Mouse (Mus musculus): Measurements from ENCODE around the gene Fzd9.

Gene Fzd9

GRCm38 (mm10) chr5:135251079-135251454, at the start of gene Fzd9:
Gene Fzd9 (minus strand): TSS chr5:135251230.
- DNase-seq (ENCODE audit: low spot score), result peak; percentile 85

GRCm38 (mm10) chr5:135292001-135292400, 41.0 kb upstream of the Fzd9 start:
- no peak for DNase-seq (ENCODE audit: low spot score)

- DNase-seq (ENCODE audit: low spot score), result no peak
Measured at GRCm38 (mm10) chr5:135291193-135291592, 40.2 kb upstream of the Fzd9 start.

- no peak for DNase-seq (ENCODE audit: low spot score)
Measured at GRCm38 (mm10) chr5:135290703-135291102, 39.7 kb upstream of the Fzd9 start.

GRCm38 (mm10) chr5:135286926-135287325, 35.9 kb upstream of the Fzd9 start:
- no peak for DNase-seq (ENCODE audit: low spot score)

GRCm38 (mm10) chr5:135286185-135286584, 35.2 kb upstream of the Fzd9 start:
- peak; percentile 76 for DNase-seq (ENCODE audit: low spot score)

- no peak for DNase-seq (ENCODE audit: low spot score)
Measured at GRCm38 (mm10) chr5:135285211-135285610, 34.2 kb upstream of the Fzd9 start.

GRCm38 (mm10) chr5:135280226-135280625, 29.2 kb upstream of the Fzd9 start:
- DNase-seq (ENCODE audit: low spot score), result no peak

GRCm38 (mm10) chr5:135276597-135276996, 25.6 kb upstream of the Fzd9 start:
- DNase-seq (ENCODE audit: low spot score), result no peak

- DNase-seq (ENCODE audit: low spot score), result no peak
Measured at GRCm38 (mm10) chr5:135274663-135275396, 23.8 kb upstream of the Fzd9 start.

- DNase-seq (ENCODE audit: low spot score), result no peak
Measured at GRCm38 (mm10) chr5:135271563-135272165, 20.6 kb upstream of the Fzd9 start.

GRCm38 (mm10) chr5:135270361-135270760, 19.3 kb upstream of the Fzd9 start:
- no peak for DNase-seq (ENCODE audit: low spot score)

GRCm38 (mm10) chr5:135269451-135269850, 18.4 kb upstream of the Fzd9 start:
- DNase-seq (ENCODE audit: low spot score), result no peak

GRCm38 (mm10) chr5:135264548-135264947, 13.5 kb upstream of the Fzd9 start:
- no peak for DNase-seq (ENCODE audit: low spot score)

- peak; percentile 43 for DNase-seq (ENCODE audit: low spot score)
Measured at GRCm38 (mm10) chr5:135263866-135264503, 13.0 kb upstream of the Fzd9 start.

- DNase-seq (ENCODE audit: low spot score), result no peak
Measured at GRCm38 (mm10) chr5:135258280-135259150, 7.5 kb upstream of the Fzd9 start.

GRCm38 (mm10) chr5:135257559-135257958, 6.5 kb upstream of the Fzd9 start:
- DNase-seq (ENCODE audit: low spot score), result no peak

- no peak for DNase-seq (ENCODE audit: low spot score)
Measured at GRCm38 (mm10) chr5:135256166-135256565, 5.1 kb upstream of the Fzd9 start.

- DNase-seq (ENCODE audit: low spot score), result no peak
Measured at GRCm38 (mm10) chr5:135253741-135254401, 2.8 kb upstream of the Fzd9 start.

GRCm38 (mm10) chr5:135250186-135251078, 598 bp downstream of the Fzd9 start:
- DNase-seq (ENCODE audit: low spot score), result no peak

All from urinary bladder, postnatal 14 days (tissue).